Mouse (Mus musculus) kidney, adult 2 months (tissue): ENCODE measurements at regions not wholly inside any gene's neighbourhood (a gene's known extent, or its start where the extent isn't known, plus 50 kb on each side); places are given as distances from the start of the nearest gene placed in this dataset.

Experiments
- DNase-seq: peaks from one replicate; pipeline ENCODE4 v3.0.0; 2021
- H3K27ac ChIP-seq: fragments of 200-500 bp; 2 replicates; pipeline ENCODE4 v1.5.1; 2012; ENCODE audit warnings: low read depth, low read length, control low read depth, inconsistent platforms; ENCODE audit not compliant: insufficient read depth
- H3K27me3 ChIP-seq: fragments of 200-500 bp; replicated peaks from 2 replicates; pipeline ENCODE4 v1.6.1; 2012; ENCODE audit warnings: mild to moderate bottlenecking, moderate library complexity, low read length, inconsistent platforms; ENCODE audit not compliant: control insufficient read depth, insufficient read depth
- H3K36me3 ChIP-seq: fragments of 200-500 bp; 2 replicates; pipeline ENCODE4 v1.6.1; 2012; ENCODE audit warnings: mild to moderate bottlenecking, moderate library complexity, low read length, inconsistent platforms; ENCODE audit not compliant: control insufficient read depth, insufficient read depth
- H3K4me1 ChIP-seq: fragments of 200-500 bp; 2 replicates; pipeline ENCODE4 v1.6.1; 2011; ENCODE audit warnings: low read length; ENCODE audit not compliant: control insufficient read depth, insufficient read depth
- H3K4me3 ChIP-seq: fragments of 200-500 bp; 2 replicates; pipeline ENCODE4 v1.5.1; 2011; ENCODE audit warnings: mild to moderate bottlenecking, low read depth, low read length, control low read depth; ENCODE audit not compliant: insufficient read depth
- CTCF ChIP-seq: fragments of 200-500 bp; conservative IDR thresholded peaks from 2 replicates; pipeline ENCODE4 v1.5.1; 2011; ENCODE audit warnings: low read depth, mild to moderate bottlenecking, control low read depth, low read length, moderate library complexity, mixed read lengths; ENCODE audit not compliant: insufficient read depth, insufficient read length
- POLR2A ChIP-seq: fragments of 200-500 bp; IDR thresholded peaks from one replicate; pipeline ENCODE4 v1.6.1; 2011; ENCODE audit warnings: low read depth, low read length, control low read depth
- WGBS: fragments of 180-500 bp; shearing (Covaris S2); methylation state at CpG from one replicate; pipeline ENCODE4 v1.1.7; 2018; 5-methylcytosine and 5-hydroxymethylcytosine counted together

GRCm38 (mm10) chr2:170222819-170223218, 74.9 kb upstream of the Zfp217 start:
- H3K36me3 ChIP-seq = no peaks in the 10 kb centered on the region
- WGBS = 21% methylated on average over 6 of the region's 6 CpGs
- no peak overlapping the region for H3K27ac ChIP-seq
- H3K4me3 ChIP-seq = no peak overlapping the region
- no peak for TF ChIP-seq POLR2A
- TF ChIP-seq CTCF = no peak
- DNase-seq = no peak
- 0 out of 2 replicates have a peak, but pooled peaks cover 3% of the 10 kb centered on the region for H3K4me1 ChIP-seq
- H3K27me3 ChIP-seq = no peaks in the 10 kb centered on the region

DNA sequence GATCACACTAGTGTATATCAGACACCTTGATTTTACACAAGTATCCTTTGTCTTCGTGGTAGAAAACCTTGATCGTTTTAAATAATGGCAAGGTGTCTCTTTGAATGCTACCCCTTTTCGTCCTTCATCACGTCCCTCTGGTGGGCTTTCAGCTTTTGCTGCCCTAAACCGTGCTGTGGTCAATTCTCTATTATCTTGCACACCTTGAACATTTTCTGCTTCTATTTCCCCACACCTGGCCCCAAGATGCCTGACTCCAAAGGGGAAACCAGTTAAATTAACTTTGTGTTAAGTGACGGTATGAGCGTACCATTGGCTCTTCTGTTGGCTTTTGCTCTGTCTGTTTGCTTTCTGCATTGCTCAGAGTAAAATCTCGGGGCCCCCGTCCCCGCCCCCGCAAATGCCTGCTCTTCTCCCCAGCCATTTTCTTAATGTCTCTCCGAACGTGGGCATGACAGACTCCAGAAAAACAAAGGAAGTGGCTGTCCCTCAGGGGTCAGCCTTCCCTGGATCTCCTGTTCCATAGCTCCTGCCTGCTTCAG, 74.2 kb upstream of the Zfp217 start:
- Histone ChIP-seq H3K4me3 (no peak overlapping the region), H3K27ac (no peak overlapping the region), H3K36me3 (no peaks in the 10 kb centered on the region), H3K27me3 (no peaks in the 10 kb centered on the region), H3K4me1 (0 out of 2 replicates have a peak, but pooled peaks cover 3% of the 10 kb centered on the region)
- WGBS = 48% methylated on average over 13 of the region's 13 CpGs
- no peak for DNase-seq
- no peak for TF ChIP-seq POLR2A
- no peak for TF ChIP-seq CTCF

GRCm38 (mm10) chr2:170220871-170221369, 73.0 kb upstream of the Zfp217 start:
- TF ChIP-seq CTCF = no peak
- no peak for TF ChIP-seq POLR2A
- H3K4me1 ChIP-seq = 0 out of 2 replicates have a peak, but pooled peaks cover 3% of the 10 kb centered on the region
- WGBS = 5% methylated on average over 20 of the region's 20 CpGs
- peak; percentile 49 for DNase-seq
- H3K36me3 ChIP-seq = no peaks in the 10 kb centered on the region
- H3K27ac ChIP-seq = no peak overlapping the region; the same call in 1 of the 2 replicates
- peak overlapping the region; percentile 30 for H3K4me3 ChIP-seq
- no peaks in the 10 kb centered on the region for H3K27me3 ChIP-seq

DNA sequence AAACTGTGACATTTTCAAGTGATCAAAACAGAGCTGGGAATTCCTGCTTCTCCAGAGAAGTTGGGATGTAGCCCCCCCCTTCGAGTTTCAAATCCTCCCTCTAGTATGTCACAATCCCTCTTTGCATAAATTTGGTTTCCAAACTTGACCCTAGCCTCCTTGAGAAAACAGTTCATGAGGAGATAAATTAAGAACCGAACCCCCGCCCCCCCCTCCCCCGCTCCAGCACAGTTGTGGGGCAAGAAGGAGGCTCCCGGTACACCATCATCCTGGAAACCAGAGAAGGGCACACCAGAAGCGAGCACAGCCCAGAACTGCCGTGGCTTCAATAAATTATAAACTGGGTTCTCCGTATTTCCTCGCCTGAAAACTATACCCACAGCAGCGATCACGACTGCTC, 72.5 kb upstream of the Zfp217 start:
- DNase-seq = no peak
- Histone ChIP-seq H3K36me3 (no peaks in the 10 kb centered on the region), H3K27ac (no peak overlapping the region; the same call in 1 of the 2 replicates), H3K27me3 (no peaks in the 10 kb centered on the region), H3K4me1 (0 out of 2 replicates have a peak, but pooled peaks cover 3% of the 10 kb centered on the region), H3K4me3 (peak overlapping the region; percentile 19)
- 13% methylated on average over 11 of the region's 11 CpGs for WGBS
- TF ChIP-seq CTCF (no peak), POLR2A (no peak)

- DNase-seq = no peak
- WGBS = 20% methylated on average over 20 of the region's 20 CpGs
- TF ChIP-seq CTCF (no peak), POLR2A (no peak)
- H3K27ac ChIP-seq = no peak overlapping the region
- H3K27me3 ChIP-seq = no peaks in the 10 kb centered on the region
- H3K4me1 ChIP-seq = 0 out of 2 replicates have a peak, but pooled peaks cover 3% of the 10 kb centered on the region
- H3K4me3 ChIP-seq = peak overlapping the region; percentile 30
- H3K36me3 ChIP-seq = no peaks in the 10 kb centered on the region
These were observed 71.9 kb upstream of the Zfp217 start for GRCm38 (mm10) chr2:170219611-170220401.

DNA sequence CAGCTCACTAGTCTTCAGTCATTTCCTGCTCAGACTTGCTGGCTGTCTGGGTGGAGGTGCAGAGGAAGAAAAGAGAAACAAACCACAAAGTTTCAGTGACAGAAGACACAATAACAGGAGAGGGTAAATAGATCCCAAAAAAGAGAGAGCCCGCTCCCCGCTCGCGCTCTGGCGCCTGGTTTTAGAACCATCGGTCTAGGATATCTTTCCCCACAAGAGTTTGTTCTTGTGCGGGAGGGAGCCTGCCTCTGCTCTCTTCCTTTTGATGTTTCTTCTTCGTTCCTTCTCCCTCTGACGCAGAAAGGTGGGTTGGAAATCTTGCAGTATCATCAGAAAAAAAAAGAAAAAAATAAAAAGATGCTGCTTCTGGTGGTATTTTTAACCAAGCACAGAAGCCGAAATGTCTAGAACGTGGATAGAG, 71.3 kb upstream of the Zfp217 start:
- WGBS = 11% methylated on average over 11 of the region's 11 CpGs
- no peak for TF ChIP-seq CTCF
- no peak for TF ChIP-seq POLR2A
- no peak overlapping the region for H3K27ac ChIP-seq
- DNase-seq = no peak
- no peaks in the 10 kb centered on the region for H3K36me3 ChIP-seq
- H3K4me1 ChIP-seq = 0 out of 2 replicates have a peak, but pooled peaks cover 3% of the 10 kb centered on the region
- no peak overlapping the region for H3K4me3 ChIP-seq
- no peaks in the 10 kb centered on the region for H3K27me3 ChIP-seq
